Mouse (Mus musculus) left cerebral cortex, adult 2 months (tissue): ENCODE measurements around the gene Slc5a2. TPM values are rescaled to one million over a fixed set of nuclear protein-coding genes. Genes with fewer than 3 reads are reported as not detected.
A peak's percentile ranks its signal among the peaks of the same experiment; 100 is the strongest.

Source experiments
- DNase-seq, 2 experiments: peaks; one replicate each; pipeline ENCODE4 v3.0.0; 2021 to 2022; ENCODE audit warnings: low spot score in 2 of 2, mixed read lengths in 1 of 2; ENCODE audit errors: extremely low spot score in 1 of 2
- H3K27ac ChIP-seq: fragments of 200-600 bp; 2 replicates; pipeline ENCODE4 v1.8.1; 2022
- H3K4me3 ChIP-seq: fragments of 200-600 bp; 2 replicates; pipeline ENCODE4 v1.8.1; 2022
- CTCF ChIP-seq: fragments of 200-600 bp; IDR thresholded peaks from 2 replicates; pipeline ENCODE4 v1.8.1; 2022; ENCODE audit warnings: antibody characterized with exemption, mild to moderate bottlenecking, moderate library complexity
- intact Hi-C: fragments of 180-260 bp; cut with DNase I; formaldehyde crosslinking; loops from one replicate; pipeline ENCODE4 v1.15.1; 2025
- total RNA-seq, 2 experiments: library from RNA; stranded (reverse); gene quantifications; 2 replicates each; pipeline ENCODE4 v1.2.3; 2021

The Slc5a2 gene
- total RNA-seq, 2 experiments from 2014 or later: not detected

GRCm38 (mm10) chr7:128240131-128240784 is 25.2 kb upstream of the Slc5a2 start:
- no peak for DNase-seq
- H3K4me3 ChIP-seq: no peak overlapping the region
- intact Hi-C loops: no loop called here
- H3K27ac ChIP-seq: no peak overlapping the region
- TF ChIP-seq CTCF: no peak

DNA sequence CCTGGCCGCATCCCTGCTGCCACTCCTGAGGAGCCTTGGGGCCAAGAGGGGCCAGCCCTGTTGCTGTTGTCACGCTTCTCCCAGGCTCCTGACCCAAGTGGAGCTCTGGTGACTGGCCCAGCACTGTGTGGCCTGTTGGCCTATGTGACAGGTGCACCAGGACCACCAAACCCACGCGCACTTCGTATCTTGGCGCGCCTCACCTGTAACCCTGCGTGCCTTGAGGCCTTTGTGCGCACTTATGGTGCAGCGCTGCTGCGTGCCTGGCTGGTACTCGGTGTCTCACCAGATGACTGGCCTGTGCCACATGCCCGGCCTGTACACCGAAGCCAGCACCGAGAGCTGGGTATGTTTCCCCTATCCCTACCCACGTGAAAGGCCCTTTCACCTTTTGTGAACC is 23.1 kb upstream of the Slc5a2 start:
- no peak overlapping the region for H3K4me3 ChIP-seq
- no peak overlapping the region for H3K27ac ChIP-seq
- no peak for TF ChIP-seq CTCF
- DNase-seq: no peak
- intact Hi-C loops: no loop called here

DNA sequence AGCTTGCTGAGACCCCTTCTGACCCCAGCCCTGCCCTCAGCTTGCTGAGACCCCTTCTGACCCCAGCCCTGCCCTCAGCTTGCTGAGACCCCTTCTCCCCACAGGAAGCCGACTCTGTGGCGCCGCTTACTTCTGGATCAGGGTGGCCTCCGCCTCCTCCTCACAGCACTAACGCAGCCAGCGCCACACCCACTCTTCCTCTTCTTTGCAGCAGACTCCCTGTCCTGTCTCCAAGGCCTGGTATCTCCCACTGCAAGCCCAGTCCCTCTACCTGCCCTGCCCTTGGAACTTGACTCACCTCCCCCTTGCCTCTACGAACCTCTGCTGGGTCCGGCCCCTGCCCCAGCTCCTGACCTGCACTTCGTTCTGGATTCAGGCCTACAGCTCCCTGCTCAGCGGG is 21.5 kb upstream of the Slc5a2 start:
- Histone ChIP-seq H3K4me3 (no peak overlapping the region), H3K27ac (no peak overlapping the region)
- intact Hi-C loops: no loop called here
- no peak for TF ChIP-seq CTCF
- no peak for DNase-seq

DNA sequence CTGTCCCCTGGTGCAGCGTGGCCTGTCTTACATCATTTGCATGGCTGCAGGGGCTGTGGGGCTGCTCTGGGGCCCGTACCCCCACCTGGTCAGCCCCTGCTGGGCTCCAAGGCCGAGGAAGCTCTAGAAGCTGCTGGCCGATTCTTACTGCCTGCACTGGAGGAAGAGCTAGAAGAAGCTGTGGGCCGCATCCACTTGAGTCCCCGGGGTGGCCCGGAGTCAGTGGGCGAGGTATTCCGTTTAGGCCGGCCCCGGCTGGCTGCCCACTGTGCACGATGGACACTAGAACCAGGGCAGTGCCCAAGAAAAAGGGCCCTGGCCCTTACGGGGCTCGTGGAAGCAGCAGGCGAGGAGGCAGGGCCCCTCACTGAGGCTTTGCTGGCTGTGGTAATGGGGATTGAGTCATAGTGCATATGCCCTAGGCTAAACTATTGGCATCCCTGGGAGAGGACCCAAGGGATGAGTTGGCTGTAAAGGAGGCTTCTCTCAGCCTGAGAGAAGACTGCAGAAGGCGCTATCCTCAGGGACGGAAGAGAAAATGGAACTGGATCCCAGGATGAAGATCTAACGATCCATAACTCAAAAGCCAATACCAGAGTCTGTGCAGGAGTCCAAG is 20.9 kb upstream of the Slc5a2 start:
- Histone ChIP-seq H3K27ac (no peak overlapping the region), H3K4me3 (no peak overlapping the region)
- TF ChIP-seq CTCF: no peak
- intact Hi-C loops: loop anchor here (5.0 kb wide), 2 partner anchors 173 to 463 kb away; partner anchors contain the start of gene Rgs10
- DNase-seq: no peak

DNA sequence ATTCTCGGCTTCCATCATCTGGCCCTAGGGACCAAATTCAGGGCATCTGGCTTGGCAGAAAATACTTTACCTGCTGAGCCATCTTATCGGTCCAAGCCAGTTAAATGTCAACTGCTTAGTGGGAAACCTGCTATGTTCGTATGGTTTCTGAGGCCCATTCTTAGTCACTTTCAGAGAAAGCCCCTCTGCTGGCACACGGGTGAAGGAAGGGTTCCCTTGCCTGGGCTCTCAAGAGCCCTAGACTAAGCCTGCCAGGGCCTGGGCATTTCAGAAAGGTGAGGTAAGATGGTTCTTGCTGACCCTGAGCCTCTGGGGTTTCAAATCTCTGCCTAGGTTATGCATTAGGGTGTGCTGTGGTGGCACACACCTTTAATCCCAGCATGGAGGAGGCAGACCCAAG is 19.9 kb upstream of the Slc5a2 start:
- DNase-seq: no peak
- no peak overlapping the region for H3K4me3 ChIP-seq
- TF ChIP-seq CTCF: no peak
- intact Hi-C loops: loop anchor here (5.0 kb wide), 2 partner anchors 172 to 462 kb away; partner anchors contain the start of gene Rgs10
- H3K27ac ChIP-seq: peak overlapping the region; percentile 57

DNA sequence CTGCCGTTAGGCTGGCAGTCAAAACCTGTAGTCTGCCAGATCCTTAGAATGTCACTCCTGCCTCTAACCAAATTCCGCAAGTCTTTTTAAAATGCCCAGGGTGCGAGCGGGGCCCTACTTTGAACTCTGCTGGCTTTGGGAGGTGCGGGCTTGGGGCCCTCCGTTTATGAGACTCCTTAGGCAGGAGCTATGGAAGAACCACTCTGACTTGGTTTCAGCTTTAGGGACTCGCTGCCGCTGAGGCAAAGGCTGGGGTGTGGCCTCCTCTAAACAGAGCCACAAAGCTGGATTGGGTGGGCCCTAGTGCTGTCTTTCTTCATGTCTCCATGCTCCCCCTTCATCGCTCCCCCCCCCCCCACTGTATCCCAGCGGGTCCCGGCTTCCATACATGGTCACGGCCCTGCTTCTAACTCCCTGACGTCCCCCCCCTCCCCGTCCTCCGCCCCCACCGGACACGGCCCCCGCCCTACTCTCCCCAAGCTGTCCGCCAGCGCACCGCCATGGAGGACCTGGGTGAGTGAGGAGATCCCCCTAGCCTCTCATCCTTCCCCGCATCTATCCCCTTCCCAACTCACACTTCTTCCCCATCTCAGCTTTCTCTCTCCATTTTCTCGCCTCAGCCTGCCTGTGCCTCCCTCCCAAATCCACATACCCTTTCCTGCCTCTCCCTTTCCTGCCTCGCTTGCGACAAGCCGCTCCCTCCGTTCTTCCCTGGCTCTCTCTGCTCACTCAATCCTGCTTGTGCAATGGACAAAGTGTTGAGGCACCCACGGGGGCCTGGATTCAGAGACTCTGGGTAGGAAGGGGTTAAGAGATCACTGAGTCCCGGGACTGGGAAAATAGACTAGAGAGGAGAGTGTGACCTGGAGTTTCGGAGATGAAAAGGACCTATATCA is 18.7 kb upstream of the Slc5a2 start, which contains the start of gene Tgfb1i1:
Gene Tgfb1i1 (plus strand): TSS at position 317 of the 896 bp plus-strand sequence.
- Histone ChIP-seq H3K4me3 (peak within 1 kb of the TSS; percentile 69), H3K27ac (peak within 1 kb of the TSS; percentile 88)
- no peak for TF ChIP-seq CTCF
- DNase-seq: peak in 1 of 2 experiments; percentile 60
- intact Hi-C loops: loop anchor here (2.0 to 5.0 kb wide), 4 partner anchors 98 to 461 kb away; partner anchors contain the start of genes Rgs10 and Tial1

- peak; percentile 81 for TF ChIP-seq CTCF
- Histone ChIP-seq H3K27ac (peak overlapping the region; percentile 88), H3K4me3 (peak overlapping the region; percentile 69)
- DNase-seq: peak; percentile 82
- intact Hi-C loops: loop anchor here (2.0 to 5.0 kb wide), 4 partner anchors 97 to 460 kb away; partner anchors contain the start of genes Rgs10 and Tial1
These were observed 18.0 kb upstream of the Slc5a2 start for GRCm38 (mm10) chr7:128247443-128247842.

DNA sequence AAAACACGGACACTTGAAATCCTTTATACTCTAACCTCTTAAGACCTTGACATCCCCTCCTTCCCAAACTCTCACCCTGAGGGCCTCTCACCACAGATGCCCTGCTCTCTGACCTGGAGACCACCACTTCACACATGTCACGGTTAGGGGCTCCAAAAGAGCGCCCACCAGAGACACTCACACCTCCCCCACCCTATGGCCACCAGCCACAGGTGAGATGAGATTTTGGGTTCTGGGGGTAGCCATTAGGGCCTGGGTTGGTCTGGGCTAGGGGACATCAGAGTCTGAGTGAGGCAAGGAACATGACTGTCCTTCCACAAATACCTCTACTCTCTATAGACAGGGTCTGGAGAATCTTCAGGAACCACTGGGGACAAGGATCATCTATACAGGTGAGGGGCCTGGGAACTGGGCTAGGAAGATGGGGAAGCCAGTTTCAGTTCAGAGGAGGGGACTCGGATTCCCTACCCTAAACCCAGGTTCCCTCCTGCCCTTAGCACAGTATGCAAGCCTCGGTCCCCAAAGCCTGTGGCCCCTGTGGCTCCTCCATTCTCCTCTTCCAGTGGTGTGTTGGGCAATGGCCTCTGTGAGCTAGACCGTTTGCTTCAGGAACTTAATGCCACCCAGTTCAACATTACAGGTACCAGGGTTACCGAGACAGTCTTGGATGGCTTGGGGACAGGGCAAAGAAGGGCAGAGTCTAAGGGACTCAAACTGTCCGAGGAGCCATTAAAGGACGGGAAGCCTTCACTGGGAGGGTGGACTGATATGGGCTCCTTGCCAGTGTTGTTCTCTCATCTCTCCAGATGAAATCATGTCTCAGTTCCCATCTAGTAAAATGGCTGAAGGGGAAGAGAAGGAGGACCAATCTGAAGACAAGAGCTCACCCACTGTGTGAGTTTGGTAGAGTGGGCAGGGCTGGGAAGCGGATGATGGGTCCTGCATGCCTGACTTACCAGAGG is 17.1 kb upstream of the Slc5a2 start:
- no peak for DNase-seq
- H3K4me3 ChIP-seq: peak overlapping the region; percentile 69
- intact Hi-C loops: loop anchor here (5.0 kb wide), 2 partner anchors 169 to 459 kb away; partner anchors contain the start of gene Rgs10
- no peak overlapping the region for H3K27ac ChIP-seq
- TF ChIP-seq CTCF: no peak

DNA sequence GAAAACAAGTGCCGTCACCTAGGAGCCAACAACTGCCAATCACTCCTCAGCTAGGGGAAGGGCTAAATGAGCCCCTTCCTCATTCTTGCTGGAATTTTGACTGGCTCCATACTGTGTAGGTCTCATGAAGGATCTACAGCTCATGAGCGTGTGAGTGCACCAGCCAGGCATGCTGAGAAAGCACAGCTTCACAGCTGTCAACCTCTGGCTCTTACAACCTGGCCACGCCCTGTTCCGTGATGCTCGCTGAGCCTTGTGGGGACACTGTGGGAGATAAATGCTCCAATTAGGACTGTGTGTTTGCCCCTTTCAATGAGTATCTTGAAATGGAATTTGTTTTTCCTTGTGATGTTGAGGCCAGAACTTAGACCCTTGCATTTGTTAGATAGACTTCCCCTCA is 15.5 kb upstream of the Slc5a2 start:
- no peak for TF ChIP-seq CTCF
- intact Hi-C loops: loop anchor here (5.0 kb wide), 3 partner anchors 47 to 457 kb away; partner anchors contain the start of genes BC017158 and Rgs10
- Histone ChIP-seq H3K4me3 (no peak overlapping the region), H3K27ac (no peak overlapping the region)
- no peak for DNase-seq

GRCm38 (mm10) chr7:128251946-128252345 is 13.5 kb upstream of the Slc5a2 start:
- intact Hi-C loops: loop anchor here (5.0 kb wide), 1 partner anchor 45 kb away; the partner anchor contains the start of gene BC017158
- TF ChIP-seq CTCF: no peak
- Histone ChIP-seq H3K27ac (no peak overlapping the region), H3K4me3 (no peak overlapping the region)
- DNase-seq: no peak
